Mouse (Mus musculus) limb, embryonic 15.5 days (tissue): ENCODE measurements around the gene Hyal2. TPM values are rescaled to one million over a fixed set of nuclear protein-coding genes. Genes with fewer than 3 reads are reported as not detected.
A peak's percentile ranks its signal among the peaks of the same experiment; 100 is the strongest.

Experiments
- ATAC-seq: fragments of 200-750 bp; cut with Nextera tagmentation; 2 replicates; pipeline ENCODE4 v1.8.0; 2017; ENCODE audit warnings: low read depth, moderate TSS enrichment; ENCODE audit not compliant: insufficient number of reproducible peaks, low FRiP score, low TSS enrichment
- H3K27ac ChIP-seq: fragments of 300-500 bp; sonication (generic); 2 replicates; pipeline ENCODE4 v1.5.1; 2015; ENCODE audit warnings: moderate library complexity, mild to moderate bottlenecking, inconsistent platforms
- H3K27me3 ChIP-seq: fragments of 300-500 bp; sonication (generic); 2 replicates; pipeline ENCODE4 v1.6.1; 2015; ENCODE audit warnings: inconsistent platforms
- H3K36me3 ChIP-seq: fragments of 300-500 bp; sonication (generic); 2 replicates; pipeline ENCODE4 v1.6.1; 2015; ENCODE audit warnings: inconsistent platforms
- H3K4me1 ChIP-seq: fragments of 300-500 bp; sonication (generic); 2 replicates; pipeline ENCODE4 v1.6.1; 2015; ENCODE audit warnings: inconsistent platforms
- H3K4me2 ChIP-seq: fragments of 300-500 bp; sonication (generic); 2 replicates; pipeline ENCODE4 v1.6.1; 2015; ENCODE audit warnings: mild to moderate bottlenecking, inconsistent platforms
- H3K4me3 ChIP-seq: fragments of 300-500 bp; sonication (generic); 2 replicates; pipeline ENCODE4 v1.5.1; 2015; ENCODE audit warnings: mild to moderate bottlenecking, inconsistent platforms
- H3K9ac ChIP-seq: fragments of 300-500 bp; sonication (generic); 2 replicates; pipeline ENCODE4 v1.6.1; 2015; ENCODE audit warnings: inconsistent platforms
- H3K9me3 ChIP-seq: fragments of 300-500 bp; sonication (generic); 2 replicates; pipeline ENCODE4 v1.6.1; 2016; ENCODE audit warnings: inconsistent platforms
- WGBS: fragments of 180-500 bp; shearing (Covaris S2); methylation state at CpG from one replicate; pipeline ENCODE4 v1.1.7; 2015; 5-methylcytosine and 5-hydroxymethylcytosine counted together
- polyA plus RNA-seq: library from polyadenylated mRNA; unstranded; fragments of >200 nt; fragmentation: Nextera tagmentation; extraction: Ambion mirVana; gene quantifications from 2 replicates; pipeline ENCODE4 v1.2.1, GENCODE M21; 2015

Gene Hyal2
- polyA plus RNA-seq, 1 experiment from 2014 or later, result 101 TPM

GRCm38 (mm10) chr9:107599842-107600241 lies 32.1 kb downstream of the Hyal2 start:
- Histone ChIP-seq H3K4me3 (no peak overlapping the region), H3K9ac (no peak overlapping the region), H3K36me3 (peaks cover 4% of the 10 kb centered on the region), H3K9me3 (no peaks in the 10 kb centered on the region), H3K27ac (no peak overlapping the region), H3K4me2 (no peak overlapping the region), H3K4me1 (peaks cover 25% of the 10 kb centered on the region), H3K27me3 (no peaks in the 10 kb centered on the region)
- 67% methylated on average over 14 of the region's 14 CpGs for WGBS
- no peak for ATAC-seq

- H3K4me1 ChIP-seq, result peaks cover 34% of the 10 kb centered on the region
- ATAC-seq, result no peak
- no peak overlapping the region for H3K4me2 ChIP-seq
- H3K27me3 ChIP-seq, result no peaks in the 10 kb centered on the region
- H3K36me3 ChIP-seq, result no peaks in the 10 kb centered on the region; the same call in none of the 2 replicates
- H3K4me3 ChIP-seq, result no peak overlapping the region
- 80% methylated on average over 12 of the region's 12 CpGs for WGBS
- H3K9ac ChIP-seq, result no peak overlapping the region
- no peak overlapping the region for H3K27ac ChIP-seq
- H3K9me3 ChIP-seq, result no peaks in the 10 kb centered on the region
Measured at GRCm38 (mm10) chr9:107600745-107601144, 33.0 kb downstream of the Hyal2 start.

GRCm38 (mm10) chr9:107601275-107601674 lies 33.5 kb downstream of the Hyal2 start:
- H3K36me3 ChIP-seq, result no peaks in the 10 kb centered on the region; the same call in 1 of the 2 replicates
- H3K4me3 ChIP-seq, result no peak overlapping the region
- no peak overlapping the region for H3K9ac ChIP-seq
- WGBS, result 82% methylated on average over 11 of the region's 11 CpGs
- no peak for ATAC-seq
- no peak overlapping the region for H3K4me2 ChIP-seq
- no peak overlapping the region for H3K27ac ChIP-seq
- H3K9me3 ChIP-seq, result no peaks in the 10 kb centered on the region
- no peaks in the 10 kb centered on the region for H3K27me3 ChIP-seq
- H3K4me1 ChIP-seq, result peaks cover 40% of the 10 kb centered on the region

- H3K27me3 ChIP-seq, result no peaks in the 10 kb centered on the region
- no peak overlapping the region for H3K4me2 ChIP-seq
- no peak for ATAC-seq
- H3K9me3 ChIP-seq, result no peaks in the 10 kb centered on the region
- 8% methylated on average over 10 of the region's 10 CpGs for WGBS
- H3K9ac ChIP-seq, result no peak overlapping the region
- no peaks in the 10 kb centered on the region for H3K36me3 ChIP-seq
- 0 out of 2 replicates have a peak overlapping the region, but pooled peaks have one; percentile 43 for H3K27ac ChIP-seq
- H3K4me3 ChIP-seq, result no peak overlapping the region
- peaks cover 48% of the 10 kb centered on the region for H3K4me1 ChIP-seq
Measured at GRCm38 (mm10) chr9:107602068-107602648, 34.4 kb downstream of the Hyal2 start.

GRCm38 (mm10) chr9:107603251-107603650 lies 35.5 kb downstream of the Hyal2 start:
- no peak overlapping the region for H3K4me3 ChIP-seq
- H3K9ac ChIP-seq, result no peak overlapping the region
- H3K36me3 ChIP-seq, result no peaks in the 10 kb centered on the region
- ATAC-seq, result no peak
- H3K27ac ChIP-seq, result no peak overlapping the region
- no peak overlapping the region for H3K4me2 ChIP-seq
- peaks cover 59% of the 10 kb centered on the region for H3K4me1 ChIP-seq
- H3K9me3 ChIP-seq, result no peaks in the 10 kb centered on the region
- no peaks in the 10 kb centered on the region for H3K27me3 ChIP-seq
- WGBS, result 76% methylated on average over 6 of the region's 6 CpGs

GRCm38 (mm10) chr9:107605041-107605661 lies 37.4 kb downstream of the Hyal2 start:
- H3K9ac ChIP-seq, result no peak overlapping the region
- H3K4me3 ChIP-seq, result no peak overlapping the region; the same call in 1 of the 2 replicates
- 37% methylated on average over 23 of the region's 23 CpGs for WGBS
- peak overlapping the region; percentile 14; the same call in 1 of the 2 replicates for H3K4me2 ChIP-seq
- H3K27me3 ChIP-seq, result no peaks in the 10 kb centered on the region
- H3K9me3 ChIP-seq, result no peaks in the 10 kb centered on the region
- peaks cover 78% of the 10 kb centered on the region for H3K4me1 ChIP-seq
- peak overlapping the region; percentile 57 for H3K27ac ChIP-seq
- no peaks in the 10 kb centered on the region for H3K36me3 ChIP-seq
- ATAC-seq, result no peak

- Histone ChIP-seq H3K27ac (peak overlapping the region; percentile 69), H3K4me2 (peak overlapping the region; percentile 37), H3K9me3 (no peaks in the 10 kb centered on the region), H3K27me3 (no peaks in the 10 kb centered on the region), H3K4me1 (peaks cover 87% of the 10 kb centered on the region), H3K4me3 (peak overlapping the region; percentile 31), H3K36me3 (no peaks in the 10 kb centered on the region), H3K9ac (no peak overlapping the region)
- no peak; the same call in 1 of the 2 replicates for ATAC-seq
- WGBS, result 7% methylated on average over 9 of the region's 9 CpGs
Measured at GRCm38 (mm10) chr9:107606591-107606990, 38.8 kb downstream of the Hyal2 start.

GRCm38 (mm10) chr9:107607036-107607435 lies 39.3 kb downstream of the Hyal2 start:
- no peak for ATAC-seq
- peaks cover 89% of the 10 kb centered on the region for H3K4me1 ChIP-seq
- peak overlapping the region; percentile 31 for H3K4me3 ChIP-seq
- H3K36me3 ChIP-seq, result no peaks in the 10 kb centered on the region
- H3K9me3 ChIP-seq, result no peaks in the 10 kb centered on the region
- peak overlapping the region; percentile 69 for H3K27ac ChIP-seq
- peak overlapping the region; percentile 37 for H3K4me2 ChIP-seq
- no peak overlapping the region for H3K9ac ChIP-seq
- 80% methylated on average over 2 of the region's 2 CpGs for WGBS
- H3K27me3 ChIP-seq, result no peaks in the 10 kb centered on the region

- ATAC-seq, result no peak
- Histone ChIP-seq H3K36me3 (no peaks in the 10 kb centered on the region), H3K27ac (peak overlapping the region; percentile 54), H3K4me1 (peaks cover 90% of the 10 kb centered on the region), H3K27me3 (no peaks in the 10 kb centered on the region), H3K9ac (no peak overlapping the region), H3K4me3 (no peak overlapping the region), H3K4me2 (peak overlapping the region; percentile 37; the same call in 1 of the 2 replicates), H3K9me3 (no peaks in the 10 kb centered on the region)
- 55% methylated on average over 9 of the region's 9 CpGs for WGBS
Measured at GRCm38 (mm10) chr9:107607653-107608245, 40.0 kb downstream of the Hyal2 start.

GRCm38 (mm10) chr9:107608741-107609432 lies 41.1 kb downstream of the Hyal2 start, which contains the start of gene Sema3b:
Gene Sema3b, minus strand, starts transcription at chr9:107609229.
- Histone ChIP-seq H3K4me1 (peaks cover 88% of the 10 kb centered on the region), H3K9ac (no peak within 1 kb of the TSS), H3K36me3 (peaks cover 4% of the 10 kb centered on the region), H3K4me3 (no peak within 1 kb of the TSS), H3K4me2 (peak within 1 kb of the TSS; percentile 37), H3K9me3 (no peaks in the 10 kb centered on the region), H3K27me3 (no peaks in the 10 kb centered on the region), H3K27ac (peak within 1 kb of the TSS; percentile 54)
- 0 out of 2 replicates have a peak, but pooled peaks have one; percentile 8 for ATAC-seq
- WGBS, result 34% methylated on average over 12 of the region's 12 CpGs

- no peak for ATAC-seq
- Histone ChIP-seq H3K27ac (peak overlapping the region; percentile 54), H3K9me3 (no peaks in the 10 kb centered on the region), H3K4me3 (no peak overlapping the region), H3K36me3 (peaks cover 10% of the 10 kb centered on the region), H3K4me1 (peaks cover 83% of the 10 kb centered on the region), H3K9ac (no peak overlapping the region), H3K4me2 (peak overlapping the region; percentile 37; the same call in 1 of the 2 replicates), H3K27me3 (no peaks in the 10 kb centered on the region)
- whole genome bisulfite sequencing, result 59% methylated on average over 4 of the region's 4 CpGs
Measured at GRCm38 (mm10) chr9:107609433-107609830, 41.7 kb downstream of the Hyal2 start.
